Mouse (Mus musculus) midbrain, postnatal 0 days (tissue): ENCODE data around the gene Gm20388. TPM values are rescaled to one million over a fixed set of nuclear protein-coding genes. Genes with fewer than 3 reads are reported as not detected.

Experiments used
- ATAC-seq: fragments of 200-750 bp; cut with Nextera tagmentation; 2 replicates; pipeline ENCODE4 v1.8.0; 2017; ENCODE audit warnings: moderate number of reproducible peaks, mild to moderate bottlenecking, moderate TSS enrichment, moderate library complexity; ENCODE audit not compliant: low FRiP score
- DNase-seq: peaks from one replicate; pipeline ENCODE4 v3.0.0-alpha.2; 2015; ENCODE audit warnings: low spot score
- H3K27ac ChIP-seq: fragments of 300-500 bp; sonication (generic); 2 replicates; pipeline ENCODE4 v1.5.1; 2014; ENCODE audit warnings: low read depth, mild to moderate bottlenecking, low read length, mixed read lengths
- H3K27me3 ChIP-seq: fragments of 300-500 bp; sonication (generic); 2 replicates; pipeline ENCODE4 v1.6.1; 2014; ENCODE audit warnings: low read length, control low read depth, mixed read lengths; ENCODE audit not compliant: insufficient read depth
- H3K36me3 ChIP-seq: fragments of 300-500 bp; sonication (generic); 2 replicates; pipeline ENCODE4 v1.6.1; 2014; ENCODE audit warnings: low read length, control low read depth, mixed read lengths; ENCODE audit not compliant: insufficient read depth
- H3K4me1 ChIP-seq: fragments of 300-500 bp; sonication (generic); 2 replicates; pipeline ENCODE4 v1.6.1; 2014; ENCODE audit warnings: mild to moderate bottlenecking, control low read depth, antibody characterized with exemption, low read length, mixed read lengths; ENCODE audit not compliant: insufficient read depth
- H3K4me2 ChIP-seq: fragments of 300-500 bp; sonication (generic); 2 replicates; pipeline ENCODE4 v1.6.1; 2014; ENCODE audit warnings: low read depth, mild to moderate bottlenecking, low read length, mixed read lengths; ENCODE audit not compliant: poor library complexity, severe bottlenecking
- H3K4me3 ChIP-seq: fragments of 300-500 bp; sonication (generic); 2 replicates; pipeline ENCODE4 v1.5.1; 2014; ENCODE audit warnings: low read depth, mild to moderate bottlenecking, low read length, moderate library complexity
- H3K9ac ChIP-seq: fragments of 300-500 bp; sonication (generic); replicated peaks from 2 replicates; pipeline ENCODE4 v1.6.1; 2014; ENCODE audit warnings: mild to moderate bottlenecking, low read length, moderate library complexity, mixed read lengths; ENCODE audit not compliant: poor library complexity, severe bottlenecking
- H3K9me3 ChIP-seq: fragments of 300-500 bp; sonication (generic); 2 replicates; pipeline ENCODE4 v1.6.1; 2016; ENCODE audit warnings: low read length, control low read depth
- CTCF ChIP-seq: IDR thresholded peaks from 2 replicates; pipeline ENCODE4 v1.5.1; 2016; ENCODE audit warnings: antibody characterized with exemption, mild to moderate bottlenecking
- WGBS: fragments of 180-500 bp; shearing (Covaris S2); extraction: QIAGEN DNeasy Blood & Tissue Kit; methylation state at CpG from one replicate; pipeline ENCODE4 v1.1.7; 2014; 5-methylcytosine and 5-hydroxymethylcytosine counted together
- polyA plus RNA-seq: library from polyadenylated mRNA; unstranded; fragments of >200 nt; fragmentation: Nextera tagmentation; extraction: Ambion mirVana; gene quantifications from 2 replicates; pipeline ENCODE4 v1.2.1, GENCODE M21; 2015
- total RNA-seq: library from RNA; depleted of rRNA; stranded (reverse); fragments of >200 nt; gene quantifications from 2 replicates; pipeline ENCODE4 v1.2.3, GENCODE M21; 2014

The Gm20388 gene
- total and polyA plus RNA-seq, 2 experiments from 2014 or later, result 74.2 TPM; not detected in 1

DNA sequence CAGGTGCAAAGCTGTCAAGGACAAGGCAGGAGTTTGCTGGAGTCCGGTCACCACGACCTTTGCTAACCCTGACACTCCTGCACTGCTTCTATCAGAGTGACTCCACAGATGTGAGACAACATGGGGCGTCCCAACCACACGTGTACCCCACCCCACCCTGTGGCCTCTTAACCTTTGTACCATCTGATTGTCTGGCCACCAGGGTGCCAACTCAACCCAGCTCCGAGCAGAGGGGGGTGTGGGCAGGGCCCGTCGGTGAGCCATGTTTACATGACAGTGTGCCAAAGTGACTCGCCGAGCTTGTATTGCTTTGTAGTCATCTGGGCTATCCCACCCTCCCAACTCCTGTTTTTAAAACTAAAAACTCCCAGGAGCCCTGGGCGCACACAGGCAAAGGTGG lies 4434.5 kb downstream of the Gm20388 start:
- no peak for ATAC-seq
- no peak for DNase-seq
- Histone ChIP-seq H3K36me3 (peaks cover 44% of the 10 kb centered on the region), H3K9me3 (no peaks in the 10 kb centered on the region), H3K9ac (no peak overlapping the region), H3K4me1 (no peaks in the 10 kb centered on the region; the same call in 1 of the 2 replicates), H3K4me3 (no peak overlapping the region), H3K4me2 (no peak overlapping the region), H3K27me3 (no peaks in the 10 kb centered on the region), H3K27ac (no peak overlapping the region)
- WGBS, result 85% methylated on average over 10 of the region's 10 CpGs
- TF ChIP-seq CTCF, result no peak

DNA sequence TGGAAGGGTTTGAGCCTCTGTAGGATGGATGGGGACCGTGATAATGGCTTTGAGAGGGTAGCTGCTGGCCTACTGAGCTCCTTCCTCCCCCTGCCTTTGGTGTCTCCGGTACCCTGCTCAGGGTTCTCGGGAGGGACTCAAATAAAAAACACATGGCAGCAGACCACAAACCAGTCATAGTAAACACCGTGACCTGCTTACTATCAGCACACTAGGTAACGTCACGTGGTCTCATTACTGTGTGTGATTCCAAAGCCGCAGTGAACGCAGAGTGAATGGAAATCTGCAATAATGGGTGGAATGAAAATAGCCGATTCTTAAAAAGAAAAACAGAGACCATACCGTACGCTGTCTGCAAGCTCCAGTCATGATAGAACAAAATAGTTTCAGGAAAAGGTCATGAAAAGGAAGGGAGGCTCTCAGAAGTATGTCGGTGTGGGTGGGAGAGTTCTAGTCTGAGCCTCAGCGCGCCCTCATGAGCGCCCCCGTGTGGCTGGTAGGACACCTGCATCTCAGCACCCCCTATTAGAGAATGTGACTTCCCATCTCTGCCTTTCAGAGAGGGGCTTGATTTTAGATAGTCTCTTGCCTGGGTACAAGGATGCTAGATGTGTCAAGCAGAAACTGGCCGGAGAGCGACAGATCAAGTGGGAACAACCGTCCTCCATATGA lies 4436.3 kb downstream of the Gm20388 start:
- peaks cover 29% of the 10 kb centered on the region for H3K36me3 ChIP-seq
- ATAC-seq (0 out of 2 replicates have a peak, but pooled peaks have one; percentile 63), DNase-seq (peak; percentile 74)
- no peak overlapping the region for H3K4me2 ChIP-seq
- 47% methylated on average over 19 of the region's 19 CpGs for WGBS
- H3K4me1 ChIP-seq, result no peaks in the 10 kb centered on the region
- TF ChIP-seq CTCF, result peak; percentile 98
- no peaks in the 10 kb centered on the region for H3K27me3 ChIP-seq
- no peak overlapping the region for H3K27ac ChIP-seq
- H3K4me3 ChIP-seq, result no peak overlapping the region
- no peaks in the 10 kb centered on the region for H3K9me3 ChIP-seq
- H3K9ac ChIP-seq, result no peak overlapping the region

GRCm38 (mm10) chr8:124348087-124348486 lies 4437.4 kb downstream of the Gm20388 start:
- Histone ChIP-seq H3K9ac (no peak overlapping the region), H3K4me1 (no peaks in the 10 kb centered on the region), H3K27ac (no peak overlapping the region), H3K27me3 (no peaks in the 10 kb centered on the region), H3K4me3 (no peak overlapping the region), H3K36me3 (peaks cover 21% of the 10 kb centered on the region), H3K4me2 (no peak overlapping the region), H3K9me3 (no peaks in the 10 kb centered on the region)
- no peak for TF ChIP-seq CTCF
- 55% methylated on average over 1 of the region's 1 CpGs for WGBS
- ATAC-seq (no peak), DNase-seq (no peak)

- WGBS, result 40% methylated on average over 7 of the region's 7 CpGs
- no peaks in the 10 kb centered on the region for H3K4me1 ChIP-seq
- peak; percentile 72 for DNase-seq
- H3K27ac ChIP-seq, result no peak overlapping the region
- peak; percentile 99 for TF ChIP-seq CTCF
- no peak overlapping the region for H3K4me3 ChIP-seq
- no peak overlapping the region; the same call in 1 of the 2 replicates for H3K9ac ChIP-seq
- H3K27me3 ChIP-seq, result no peaks in the 10 kb centered on the region
- H3K36me3 ChIP-seq, result peaks cover 6% of the 10 kb centered on the region
- no peaks in the 10 kb centered on the region for H3K9me3 ChIP-seq
- no peak for ATAC-seq
- peak overlapping the region; percentile 15; the same call in 1 of the 2 replicates for H3K4me2 ChIP-seq
Observed at GRCm38 (mm10) chr8:124349663-124350062, 4439.0 kb downstream of the Gm20388 start.

DNA sequence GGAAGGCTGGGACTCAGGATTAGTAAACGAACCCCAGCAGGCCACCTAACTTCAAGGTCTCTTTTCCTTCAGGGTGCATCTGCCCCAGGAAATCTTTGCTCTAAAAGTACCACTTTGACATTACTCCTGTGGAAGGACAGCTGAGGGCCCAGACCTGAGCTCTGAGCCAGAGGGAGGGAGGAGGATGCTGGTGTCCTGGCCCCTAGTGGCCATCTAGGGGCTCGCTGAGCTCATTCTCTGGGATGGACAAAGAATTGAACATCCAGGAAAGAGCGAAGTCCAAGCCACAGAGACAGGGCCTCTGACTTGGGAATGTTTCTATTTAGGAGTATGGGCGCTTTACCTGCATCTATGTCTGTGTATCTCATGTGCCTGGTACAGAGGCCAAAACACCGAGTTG lies 4441.0 kb downstream of the Gm20388 start:
- no peaks in the 10 kb centered on the region for H3K9me3 ChIP-seq
- ATAC-seq (no peak), DNase-seq (no peak)
- H3K4me1 ChIP-seq, result no peaks in the 10 kb centered on the region
- H3K4me3 ChIP-seq, result no peak overlapping the region
- peak; percentile 58 for TF ChIP-seq CTCF
- H3K36me3 ChIP-seq, result no peaks in the 10 kb centered on the region
- no peak overlapping the region for H3K27ac ChIP-seq
- H3K27me3 ChIP-seq, result no peaks in the 10 kb centered on the region
- H3K9ac ChIP-seq, result no peak overlapping the region
- 61% methylated on average over 5 of the region's 5 CpGs for WGBS
- no peak overlapping the region for H3K4me2 ChIP-seq

- no peak overlapping the region for H3K4me3 ChIP-seq
- H3K9me3 ChIP-seq, result no peaks in the 10 kb centered on the region
- no peak for TF ChIP-seq CTCF
- H3K4me1 ChIP-seq, result no peaks in the 10 kb centered on the region
- H3K27ac ChIP-seq, result no peak overlapping the region
- H3K9ac ChIP-seq, result no peak overlapping the region
- H3K27me3 ChIP-seq, result no peaks in the 10 kb centered on the region
- no peak for DNase-seq
- WGBS, result 78% methylated on average over 3 of the region's 3 CpGs
- H3K36me3 ChIP-seq, result no peaks in the 10 kb centered on the region
- no peak overlapping the region for H3K4me2 ChIP-seq
- ATAC-seq, result no peak
Observed at GRCm38 (mm10) chr8:124360911-124361310, 4450.3 kb downstream of the Gm20388 start.
